Mouse (Mus musculus) right cerebral cortex, postnatal 36 days (tissue): ENCODE measurements around the gene Tpx2.

ENCODE experiments used
- DNase-seq, 2 experiments: peaks; one replicate each; pipeline ENCODE4 v3.0.0; 2022; ENCODE audit warnings: low spot score in 2 of 2, mixed read lengths in 1 of 2

Gene Tpx2

GRCm38 (mm10) chr2:152943568-152943967 is 95.8 kb downstream of the Tpx2 start:
- DNase-seq = no peak

- no peak for DNase-seq
Measured at GRCm38 (mm10) chr2:152944013-152944412, 96.2 kb downstream of the Tpx2 start.
